Mouse (Mus musculus) liver, postnatal 0 days (tissue): ENCODE measurements around the gene Ctsll3. TPM values are rescaled to one million over a fixed set of nuclear protein-coding genes. Genes with fewer than 3 reads are reported as not detected.
A peak's percentile ranks its signal among the peaks of the same experiment; 100 is the strongest.

Experiments used
- ATAC-seq: fragments of 200-750 bp; cut with Nextera tagmentation; 2 replicates; pipeline ENCODE4 v1.8.0; 2017; ENCODE audit warnings: mild to moderate bottlenecking, moderate library complexity
- DNase-seq: peaks from one replicate; pipeline ENCODE4 v3.0.0-alpha.2; 2016
- H3K27ac ChIP-seq: fragments of 300-500 bp; sonication (generic); 2 replicates; pipeline ENCODE4 v1.5.1; 2014; ENCODE audit warnings: antibody characterized with exemption, moderate library complexity, mild to moderate bottlenecking, low read depth
- H3K27me3 ChIP-seq: fragments of 300-500 bp; sonication (generic); 2 replicates; pipeline ENCODE4 v1.6.1; 2014; ENCODE audit warnings: low read length, control low read depth, mixed read lengths; ENCODE audit not compliant: insufficient read depth
- H3K36me3 ChIP-seq: fragments of 300-500 bp; sonication (generic); replicated peaks from 2 replicates; pipeline ENCODE4 v1.6.1; 2014; ENCODE audit warnings: mild to moderate bottlenecking, control low read depth, low read length, moderate library complexity, mixed read lengths; ENCODE audit not compliant: insufficient read depth
- H3K4me1 ChIP-seq: fragments of 300-500 bp; sonication (generic); 2 replicates; pipeline ENCODE4 v1.6.1; 2014; ENCODE audit warnings: antibody characterized with exemption, mild to moderate bottlenecking, control low read depth; ENCODE audit not compliant: insufficient read depth
- H3K4me2 ChIP-seq: fragments of 300-500 bp; sonication (generic); 2 replicates; pipeline ENCODE4 v1.6.1; 2014; ENCODE audit warnings: low read depth, mild to moderate bottlenecking, low read length, moderate library complexity, mixed read lengths
- H3K4me3 ChIP-seq: fragments of 300-500 bp; sonication (generic); 2 replicates; pipeline ENCODE4 v1.5.1; 2014; ENCODE audit warnings: low read depth, low read length
- H3K9ac ChIP-seq: fragments of 300-500 bp; sonication (generic); replicated peaks from 2 replicates; pipeline ENCODE4 v1.6.1; 2014; ENCODE audit warnings: mild to moderate bottlenecking, moderate library complexity
- H3K9me3 ChIP-seq: fragments of 300-500 bp; sonication (generic); 2 replicates; pipeline ENCODE4 v1.6.1; 2016; ENCODE audit warnings: mild to moderate bottlenecking, control low read depth, low read length, mixed read lengths
- CTCF ChIP-seq: sonication (generic); IDR thresholded peaks from 2 replicates; pipeline ENCODE4 v1.5.1; 2016; ENCODE audit warnings: antibody characterized with exemption, low read depth
- EP300 ChIP-seq: IDR thresholded peaks from 2 replicates; pipeline ENCODE4 v1.6.1; 2016; ENCODE audit warnings: antibody characterized with exemption, low read depth, mild to moderate bottlenecking
- WGBS: fragments of 180-500 bp; shearing (Covaris S2); extraction: QIAGEN DNeasy Blood & Tissue Kit; methylation state at CpG from one replicate; pipeline ENCODE4 v1.1.7; 2014; ENCODE audit not compliant: insufficient replicate concordance; 5-methylcytosine and 5-hydroxymethylcytosine counted together
- polyA plus RNA-seq: library from polyadenylated mRNA; unstranded; fragments of >200 nt; fragmentation: Nextera tagmentation; extraction: Ambion mirVana; gene quantifications from 2 replicates; pipeline ENCODE4 v1.2.1, GENCODE M21; 2015

The Ctsll3 gene
- polyA plus RNA-seq = not detected in 2 replicates

GRCm38 (mm10) chr13:60802749-60803148 is at the start of gene Ctsll3:
Gene Ctsll3 (minus strand): TSS chr13:60802849.
- Histone ChIP-seq H3K9me3 (no peaks in the 10 kb centered on the region), H3K27me3 (no peaks in the 10 kb centered on the region), H3K27ac (no peak within 1 kb of the TSS), H3K4me3 (no peak within 1 kb of the TSS), H3K4me1 (no peaks in the 10 kb centered on the region), H3K36me3 (no peaks in the 10 kb centered on the region), H3K4me2 (no peak within 1 kb of the TSS), H3K9ac (no peak within 1 kb of the TSS)
- TF ChIP-seq CTCF = no peak
- TF ChIP-seq EP300 = no peak
- ATAC-seq (no peak), DNase-seq (no peak)
- WGBS = 70% methylated on average over 1 of the region's 1 CpGs

GRCm38 (mm10) chr13:60848241-60849120 is 45.8 kb upstream of the Ctsll3 start:
- Histone ChIP-seq H3K27me3 (no peaks in the 10 kb centered on the region), H3K27ac (no peak overlapping the region), H3K36me3 (no peaks in the 10 kb centered on the region), H3K9ac (no peak overlapping the region), H3K4me3 (no peak overlapping the region), H3K4me1 (no peaks in the 10 kb centered on the region), H3K4me2 (no peak overlapping the region), H3K9me3 (no peaks in the 10 kb centered on the region)
- DNase-seq = no peak
- WGBS = 64% methylated on average over 4 of the region's 4 CpGs
- TF ChIP-seq CTCF = no peak
- TF ChIP-seq EP300 = 0 out of 2 replicates have a peak, but pooled peaks have one; percentile 18
- peak; percentile 35 for ATAC-seq

- Histone ChIP-seq H3K27me3 (no peaks in the 10 kb centered on the region), H3K9me3 (no peaks in the 10 kb centered on the region), H3K27ac (no peak overlapping the region), H3K36me3 (no peaks in the 10 kb centered on the region), H3K4me1 (no peaks in the 10 kb centered on the region), H3K4me2 (no peak overlapping the region), H3K9ac (no peak overlapping the region), H3K4me3 (no peak overlapping the region)
- no peak for ATAC-seq
- DNase-seq = no peak
- TF ChIP-seq CTCF (no peak), EP300 (no peak)
- WGBS = 75% methylated on average over 8 of the region's 8 CpGs
Observed at GRCm38 (mm10) chr13:60843153-60843552, 40.5 kb upstream of the Ctsll3 start.

- Histone ChIP-seq H3K4me2 (no peak overlapping the region), H3K36me3 (no peaks in the 10 kb centered on the region), H3K9me3 (no peaks in the 10 kb centered on the region), H3K4me3 (no peak overlapping the region), H3K27me3 (no peaks in the 10 kb centered on the region), H3K4me1 (no peaks in the 10 kb centered on the region), H3K9ac (no peak overlapping the region), H3K27ac (no peak overlapping the region)
- TF ChIP-seq CTCF (no peak), EP300 (no peak)
- ATAC-seq (no peak), DNase-seq (no peak)
- WGBS = 67% methylated on average over 6 of the region's 6 CpGs
Observed at GRCm38 (mm10) chr13:60842703-60843102, 40.1 kb upstream of the Ctsll3 start.

- no peak overlapping the region for H3K9ac ChIP-seq
- H3K4me3 ChIP-seq = no peak overlapping the region
- DNase-seq (no peak), ATAC-seq (no peak)
- no peaks in the 10 kb centered on the region for H3K27me3 ChIP-seq
- TF ChIP-seq EP300 (no peak), CTCF (no peak)
- H3K27ac ChIP-seq = no peak overlapping the region
- WGBS = 62% methylated on average over 2 of the region's 2 CpGs
- H3K4me1 ChIP-seq = no peaks in the 10 kb centered on the region
- H3K4me2 ChIP-seq = no peak overlapping the region
- H3K9me3 ChIP-seq = no peaks in the 10 kb centered on the region
- no peaks in the 10 kb centered on the region for H3K36me3 ChIP-seq
Observed at GRCm38 (mm10) chr13:60839353-60839902, 36.8 kb upstream of the Ctsll3 start.

GRCm38 (mm10) chr13:60826052-60826451 is 23.4 kb upstream of the Ctsll3 start:
- H3K4me2 ChIP-seq = no peak overlapping the region
- WGBS = 32% methylated on average over 3 of the region's 3 CpGs
- no peaks in the 10 kb centered on the region for H3K36me3 ChIP-seq
- no peak overlapping the region for H3K27ac ChIP-seq
- H3K9ac ChIP-seq = no peak overlapping the region
- no peaks in the 10 kb centered on the region for H3K4me1 ChIP-seq
- H3K4me3 ChIP-seq = no peak overlapping the region
- no peaks in the 10 kb centered on the region for H3K9me3 ChIP-seq
- H3K27me3 ChIP-seq = no peaks in the 10 kb centered on the region
- DNase-seq = peak; percentile 33
- no peak for ATAC-seq
- peak; percentile 57 for TF ChIP-seq CTCF
- TF ChIP-seq EP300 = no peak
